Mouse (Mus musculus): Measurements from ENCODE around the gene Myo18b. TPM values are rescaled to one million over a fixed set of nuclear protein-coding genes. Genes with fewer than 3 reads are reported as not detected.

Myo18b gene
- polyA plus RNA-seq, 1 experiment, result 5.5 TPM

GRCm38 (mm10) chr5:112700794-112701193 lies 195.4 kb downstream of the Myo18b start:
- WGBS, result 30% methylated on average over 3 of the region's 3 CpGs
- no peak for DNase-seq
- no peak overlapping the region for H3K4me3 ChIP-seq (replicated peaks; ENCODE audit: extremely low read depth, low read depth, low read length)
- no peaks in the 10 kb centered on the region for H3K4me1 ChIP-seq (ENCODE audit: control insufficient read depth, insufficient read depth, low read length)
- no peak for TF ChIP-seq POLR2A (IDR thresholded peaks at IDR 0.05; ENCODE audit: borderline replicate concordance, extremely low read depth, low read depth, low read length)
- no peak for TF ChIP-seq CTCF (IDR thresholded peaks at IDR 0.05; ENCODE audit: insufficient read depth, low read length)

DNA sequence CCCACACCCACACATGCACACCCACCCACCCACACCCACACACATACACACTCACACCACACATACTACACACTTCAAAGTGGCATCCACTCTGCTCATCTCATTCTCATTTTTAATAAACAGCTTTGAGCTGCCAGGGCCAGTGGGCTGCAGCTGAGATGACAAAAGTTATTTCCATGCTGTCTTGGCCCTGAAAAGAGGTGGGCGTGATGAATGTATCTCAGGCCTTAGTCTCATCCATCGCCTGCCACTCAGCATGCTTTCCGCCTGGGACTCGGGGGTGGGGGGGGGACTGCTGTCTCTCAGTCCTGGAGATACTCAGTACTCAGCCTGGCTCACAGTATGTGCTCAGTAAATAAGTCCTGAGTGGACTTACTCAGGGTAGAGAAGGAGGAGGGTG lies 199.5 kb downstream of the Myo18b start:
- no peak for DNase-seq
- Histone ChIP-seq H3K4me1 (ENCODE audit: control insufficient read depth, insufficient read depth, low read length) (no peaks in the 10 kb centered on the region), H3K4me3 (replicated peaks; ENCODE audit: extremely low read depth, low read depth, low read length) (no peak overlapping the region)
- TF ChIP-seq POLR2A (IDR thresholded peaks at IDR 0.05; ENCODE audit: borderline replicate concordance, extremely low read depth, low read depth, low read length) (no peak), CTCF (IDR thresholded peaks at IDR 0.05; ENCODE audit: insufficient read depth, low read length) (no peak)
- 44% methylated on average over 4 of the region's 4 CpGs for WGBS

DNA sequence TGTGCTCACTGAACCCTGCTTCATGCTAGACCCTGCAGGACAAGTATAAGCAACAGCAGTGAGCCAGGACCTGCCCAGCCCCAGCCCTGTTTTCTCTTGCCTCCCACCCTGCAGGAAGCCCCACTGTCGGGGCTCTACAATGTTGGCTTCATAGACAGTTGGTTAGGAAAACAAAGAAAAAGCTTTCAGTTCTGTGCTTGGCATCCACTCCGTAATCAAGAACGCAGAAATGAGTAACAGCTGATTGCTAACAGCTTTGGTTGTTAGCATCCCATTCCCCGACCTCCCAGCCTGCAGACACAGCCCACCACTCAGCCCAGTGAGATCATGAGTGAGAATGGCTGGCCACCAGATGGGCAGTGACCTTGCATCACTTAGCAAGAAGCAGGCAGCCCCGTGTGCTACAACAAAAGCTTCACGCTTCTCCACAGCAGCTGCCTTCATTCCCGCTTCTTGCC lies 200.9 kb downstream of the Myo18b start:
- 43% methylated on average over 7 of the region's 7 CpGs for WGBS
- no peak overlapping the region for H3K4me3 ChIP-seq (replicated peaks; ENCODE audit: extremely low read depth, low read depth, low read length)
- DNase-seq, result no peak
- H3K4me1 ChIP-seq (ENCODE audit: control insufficient read depth, insufficient read depth, low read length), result no peaks in the 10 kb centered on the region
- TF ChIP-seq POLR2A (IDR thresholded peaks at IDR 0.05; ENCODE audit: borderline replicate concordance, extremely low read depth, low read depth, low read length), result no peak
- no peak for TF ChIP-seq CTCF (IDR thresholded peaks at IDR 0.05; ENCODE audit: insufficient read depth, low read length)

DNA sequence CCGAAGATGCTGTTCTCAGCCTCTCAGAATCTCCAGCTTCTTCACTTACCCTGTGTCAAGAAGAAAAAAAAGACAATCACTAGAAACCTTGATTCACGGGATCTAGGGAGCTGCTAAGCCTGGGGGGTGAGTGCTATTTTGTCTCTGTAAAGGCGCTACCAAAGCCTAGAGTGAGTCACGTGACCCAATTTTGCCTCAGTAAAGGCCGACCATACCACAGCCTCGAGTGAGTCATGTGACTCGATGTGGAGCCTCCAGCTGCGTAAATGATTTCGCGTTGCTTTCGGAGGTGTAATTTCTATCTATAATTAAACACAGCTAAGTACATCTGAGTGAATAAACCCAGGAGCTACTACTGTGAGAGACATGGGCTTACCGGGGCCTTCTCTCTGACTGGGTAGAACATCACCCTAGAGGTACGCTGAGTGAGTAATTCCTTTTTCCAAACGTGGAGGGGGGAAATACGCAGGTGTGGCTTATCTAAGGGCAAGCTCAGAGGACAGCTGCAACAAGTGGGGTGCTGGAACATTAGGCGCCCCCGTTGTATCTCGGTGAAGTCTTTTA lies 202.8 kb downstream of the Myo18b start:
- WGBS, result 75% methylated on average over 18 of the region's 18 CpGs
- TF ChIP-seq CTCF (IDR thresholded peaks at IDR 0.05; ENCODE audit: insufficient read depth, low read length) (no peak), POLR2A (IDR thresholded peaks at IDR 0.05; ENCODE audit: borderline replicate concordance, extremely low read depth, low read depth, low read length) (no peak)
- Histone ChIP-seq H3K4me3 (replicated peaks; ENCODE audit: extremely low read depth, low read depth, low read length) (no peak overlapping the region), H3K4me1 (ENCODE audit: control insufficient read depth, insufficient read depth, low read length) (no peaks in the 10 kb centered on the region)
- no peak for DNase-seq

DNA sequence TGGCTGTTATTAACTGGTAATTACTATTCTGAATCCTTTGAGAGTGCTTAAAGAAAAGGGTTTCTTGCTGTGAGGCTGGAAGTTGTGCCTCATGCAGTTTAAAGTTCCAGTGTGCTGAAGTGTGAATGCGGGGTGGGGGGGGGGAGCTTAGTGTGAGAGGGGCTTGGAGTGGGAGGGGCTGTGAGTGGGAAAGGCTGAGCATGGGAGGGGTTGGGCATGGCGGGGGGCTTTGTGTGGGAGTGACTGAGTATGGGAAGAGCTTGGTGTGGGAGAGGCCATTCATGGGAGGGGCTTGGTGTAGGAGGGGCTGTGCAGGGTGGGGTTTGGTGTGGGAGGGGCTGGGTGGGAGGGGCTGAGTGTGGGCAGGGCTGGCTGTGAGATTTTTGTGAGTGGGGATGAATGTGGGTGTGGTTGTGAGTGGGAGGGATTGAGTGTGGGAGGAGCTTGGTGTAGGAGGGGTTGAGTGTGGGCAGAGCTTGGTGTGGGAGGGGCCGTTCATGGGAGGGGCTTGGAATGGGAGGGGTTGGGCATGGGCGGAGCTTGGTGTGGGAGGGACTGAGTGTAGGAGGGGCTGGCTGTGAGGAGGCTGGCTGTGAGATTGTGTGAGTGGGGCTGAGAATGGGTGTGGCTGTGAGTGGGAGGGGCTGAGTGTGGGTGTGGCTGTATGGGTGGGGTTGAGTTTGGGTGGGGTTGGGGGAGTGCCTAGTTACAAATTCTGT lies 208.9 kb downstream of the Myo18b start:
- TF ChIP-seq POLR2A (IDR thresholded peaks at IDR 0.05; ENCODE audit: borderline replicate concordance, extremely low read depth, low read depth, low read length) (no peak), CTCF (IDR thresholded peaks at IDR 0.05; ENCODE audit: insufficient read depth, low read length) (no peak)
- Histone ChIP-seq H3K4me1 (ENCODE audit: control insufficient read depth, insufficient read depth, low read length) (no peaks in the 10 kb centered on the region), H3K4me3 (replicated peaks; ENCODE audit: extremely low read depth, low read depth, low read length) (no peak overlapping the region)
- 59% methylated on average over 4 of the region's 4 CpGs for WGBS
- no peak for DNase-seq

- TF ChIP-seq POLR2A (IDR thresholded peaks at IDR 0.05; ENCODE audit: borderline replicate concordance, extremely low read depth, low read depth, low read length), result no peak
- TF ChIP-seq CTCF (IDR thresholded peaks at IDR 0.05; ENCODE audit: insufficient read depth, low read length), result no peak
- no peak for DNase-seq
- H3K4me1 ChIP-seq (ENCODE audit: control insufficient read depth, insufficient read depth, low read length), result no peaks in the 10 kb centered on the region
- WGBS, result 72% methylated on average over 14 of the region's 14 CpGs
- H3K4me3 ChIP-seq (replicated peaks; ENCODE audit: extremely low read depth, low read depth, low read length), result no peak overlapping the region
Measured at GRCm38 (mm10) chr5:112686309-112687099, 209.7 kb downstream of the Myo18b start.

GRCm38 (mm10) chr5:112679251-112679650 lies 216.9 kb downstream of the Myo18b start:
- WGBS, result 76% methylated on average over 2 of the region's 2 CpGs
- no peak for DNase-seq
- H3K4me1 ChIP-seq (ENCODE audit: control insufficient read depth, insufficient read depth, low read length), result no peaks in the 10 kb centered on the region
- TF ChIP-seq POLR2A (IDR thresholded peaks at IDR 0.05; ENCODE audit: borderline replicate concordance, extremely low read depth, low read depth, low read length) (no peak), CTCF (IDR thresholded peaks at IDR 0.05; ENCODE audit: insufficient read depth, low read length) (no peak)
- H3K4me3 ChIP-seq (replicated peaks; ENCODE audit: extremely low read depth, low read depth, low read length), result no peak overlapping the region

DNA sequence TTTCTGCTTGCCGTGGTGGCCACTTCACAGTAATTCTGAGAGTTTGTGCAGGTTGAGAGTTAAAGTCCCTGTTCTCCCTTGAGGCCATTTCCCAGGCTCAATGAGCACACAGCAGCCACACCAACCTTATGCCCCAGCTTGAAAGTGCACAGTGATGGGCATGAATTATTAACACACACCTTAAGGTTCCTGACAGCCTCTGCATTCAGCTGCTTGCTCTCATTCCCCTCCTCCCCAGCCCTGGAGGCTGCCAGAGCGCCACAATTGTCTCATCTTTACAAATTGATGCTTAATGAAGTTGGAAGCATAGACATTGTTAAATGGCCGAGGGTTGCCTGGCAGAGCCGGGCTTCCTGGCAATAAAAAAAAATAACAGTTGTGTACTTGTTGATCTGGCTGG lies 218.0 kb downstream of the Myo18b start:
- TF ChIP-seq POLR2A (IDR thresholded peaks at IDR 0.05; ENCODE audit: borderline replicate concordance, extremely low read depth, low read depth, low read length) (no peak), CTCF (IDR thresholded peaks at IDR 0.05; ENCODE audit: insufficient read depth, low read length) (no peak)
- Histone ChIP-seq H3K4me1 (ENCODE audit: control insufficient read depth, insufficient read depth, low read length) (no peaks in the 10 kb centered on the region), H3K4me3 (replicated peaks; ENCODE audit: extremely low read depth, low read depth, low read length) (no peak overlapping the region)
- DNase-seq, result no peak
- 65% methylated on average over 4 of the region's 4 CpGs for WGBS

DNA sequence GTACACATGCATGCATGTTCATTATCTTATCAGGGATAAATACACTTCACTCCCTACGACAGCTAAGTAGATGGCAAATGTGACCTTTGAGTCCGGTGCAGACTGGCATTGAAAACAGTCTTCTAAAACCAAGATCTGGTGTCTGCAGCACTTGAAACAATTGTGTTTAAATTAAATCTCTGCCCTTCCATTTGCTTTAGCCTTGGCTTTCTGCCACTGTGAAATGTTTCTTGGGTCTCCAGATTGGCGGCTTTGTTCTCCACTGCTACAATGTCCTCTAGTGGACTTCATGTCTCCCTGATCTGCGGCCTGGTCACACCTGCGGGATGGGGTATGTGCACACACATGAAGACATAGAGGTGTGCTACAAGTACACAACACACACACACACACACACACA lies 221.4 kb downstream of the Myo18b start:
- DNase-seq, result no peak
- 55% methylated on average over 5 of the region's 5 CpGs for WGBS
- Histone ChIP-seq H3K4me1 (ENCODE audit: control insufficient read depth, insufficient read depth, low read length) (no peaks in the 10 kb centered on the region), H3K4me3 (replicated peaks; ENCODE audit: extremely low read depth, low read depth, low read length) (no peak overlapping the region)
- TF ChIP-seq POLR2A (IDR thresholded peaks at IDR 0.05; ENCODE audit: borderline replicate concordance, extremely low read depth, low read depth, low read length) (no peak), CTCF (IDR thresholded peaks at IDR 0.05; ENCODE audit: insufficient read depth, low read length) (no peak)

All from lung, adult 2 months (tissue).